Mouse (Mus musculus) C2C12 (cell line): Measurements from ENCODE around the gene Zc3h12c. TPM values are rescaled to one million over a fixed set of nuclear protein-coding genes. Genes with fewer than 3 reads are reported as not detected.

Experiments
- H3K27me3 ChIP-seq: one replicate; pipeline ENCODE4 v1.6.1; 2011; ENCODE audit not compliant: control insufficient read depth, insufficient read depth, insufficient read length
- H3K36me3 ChIP-seq: one replicate; pipeline ENCODE4 v1.6.1; 2011; ENCODE audit not compliant: control insufficient read depth, insufficient read depth
- H3K4me3 ChIP-seq: one replicate; pipeline ENCODE4 v1.5.1; 2011; ENCODE audit warnings: mild to moderate bottlenecking, control low read depth; ENCODE audit not compliant: poor library complexity, insufficient read depth, severe bottlenecking
- H3K79me2 ChIP-seq: one replicate; pipeline ENCODE4 v1.6.1; 2011; ENCODE audit not compliant: control insufficient read depth, insufficient read depth
- H3K79me3 ChIP-seq: one replicate; pipeline ENCODE4 v1.6.1; 2011; ENCODE audit warnings: low read depth, control low read depth
- H3ac ChIP-seq: one replicate; pipeline ENCODE3; 2011; ENCODE audit warnings: low read depth; ENCODE audit not compliant: control insufficient read depth, insufficient read length
- CEBPB ChIP-seq: IDR thresholded peaks from one replicate; pipeline ENCODE4 v1.6.1; 2011; ENCODE audit warnings: low read depth, mild to moderate bottlenecking, control low read depth, moderate library complexity
- CTCF ChIP-seq: IDR thresholded peaks from one replicate; pipeline ENCODE4 v1.5.1; 2011; ENCODE audit not compliant: control insufficient read depth, insufficient read depth, insufficient read length
- FOSL1 ChIP-seq: IDR thresholded peaks from one replicate; pipeline ENCODE4 v1.8.0; 2011; ENCODE audit warnings: mild to moderate bottlenecking, low read length; ENCODE audit not compliant: poor library complexity, insufficient read depth, severe bottlenecking
- MAX ChIP-seq: IDR thresholded peaks from one replicate; pipeline ENCODE4 v1.6.1; 2011; ENCODE audit warnings: mild to moderate bottlenecking, control low read depth
- MYOD1 ChIP-seq: IDR thresholded peaks from one replicate; pipeline ENCODE4 v1.6.1; 2011; ENCODE audit warnings: low read depth; ENCODE audit not compliant: control insufficient read depth, insufficient read length
- MYOG ChIP-seq: IDR thresholded peaks from one replicate; pipeline ENCODE4 v1.6.1; 2011; ENCODE audit not compliant: control insufficient read depth, insufficient read length; ENCODE audit errors: extremely low read depth
- USF1 ChIP-seq: IDR thresholded peaks from one replicate; pipeline ENCODE4 v1.6.1; 2011; ENCODE audit warnings: low read depth, mild to moderate bottlenecking, control low read depth, moderate library complexity
- polyA plus RNA-seq: library from polyadenylated mRNA; unstranded; fragments of >200 nt; fragmentation: generic; extraction: Trizol; gene quantifications from one replicate; pipeline ENCODE4 v1.2.1, GENCODE M21; 2012; ENCODE audit warnings: missing spikeins

The Zc3h12c gene
- polyA plus RNA-seq, 1 experiment = 1.2 TPM

DNA sequence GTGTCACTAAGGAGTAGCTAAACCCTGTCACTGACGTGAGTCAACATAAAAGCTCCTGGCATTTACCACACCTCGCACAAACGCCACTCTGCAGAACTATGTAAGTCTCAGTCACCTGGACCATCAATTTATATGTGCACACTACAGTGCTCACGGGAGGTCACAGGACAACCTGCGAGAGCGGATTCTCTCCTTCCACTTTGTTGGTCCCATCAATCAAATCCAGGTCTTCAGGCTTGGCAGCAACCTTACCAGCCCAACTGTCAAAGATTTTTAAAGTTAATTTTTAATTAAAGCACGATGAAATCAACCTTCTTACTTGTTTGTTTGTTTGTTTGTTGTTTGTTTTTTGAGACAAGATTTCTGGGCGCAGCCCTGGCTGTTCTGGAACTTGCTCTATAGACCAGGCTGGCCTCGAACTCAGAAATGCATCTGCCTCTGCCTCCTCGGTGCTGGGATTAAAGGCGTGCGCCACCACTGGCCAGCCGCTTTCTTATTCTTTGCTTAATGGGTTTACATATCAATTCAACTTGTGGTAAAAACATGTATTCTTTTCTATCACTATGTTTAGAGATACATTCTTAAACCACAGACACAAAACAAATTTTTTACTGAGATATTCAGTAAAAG is 3.2 kb downstream of the Zc3h12c start:
- Histone ChIP-seq H3ac (no peak overlapping the region), H3K79me2 (peaks cover 78% of the 10 kb centered on the region), H3K27me3 (no peaks in the 10 kb centered on the region), H3K4me3 (no peak overlapping the region), H3K79me3 (peaks cover 50% of the 10 kb centered on the region), H3K36me3 (no peaks in the 10 kb centered on the region)
- TF ChIP-seq CEBPB = no peak
- TF ChIP-seq MYOG = no peak
- TF ChIP-seq MAX = no peak
- TF ChIP-seq FOSL1 = no peak
- TF ChIP-seq USF1 = no peak
- no peak for TF ChIP-seq CTCF
- no peak for TF ChIP-seq MYOD1

DNA sequence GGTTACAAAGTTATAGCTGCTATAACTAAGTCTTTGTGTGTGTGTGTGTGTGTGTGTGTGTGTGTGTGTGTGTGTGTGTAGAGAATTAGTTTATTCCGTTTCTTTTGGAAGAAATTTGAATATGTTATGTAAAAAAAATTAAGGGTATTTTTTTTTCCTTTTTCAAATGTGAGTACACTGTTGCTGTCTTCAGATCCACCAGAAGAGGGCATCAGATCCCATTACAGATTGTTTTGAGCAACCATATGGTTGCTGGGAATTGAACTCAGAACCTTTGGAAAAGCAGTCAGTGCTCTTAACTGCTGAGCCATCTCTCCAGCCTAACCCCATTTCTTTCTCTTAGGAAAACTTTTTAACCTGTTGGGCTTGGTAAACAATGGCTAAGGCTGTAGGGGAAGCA is 7.9 kb downstream of the Zc3h12c start:
- TF ChIP-seq FOSL1 = no peak
- TF ChIP-seq CEBPB = no peak
- no peak for TF ChIP-seq MYOG
- TF ChIP-seq CTCF = no peak
- no peak for TF ChIP-seq MYOD1
- TF ChIP-seq USF1 = no peak
- no peak for TF ChIP-seq MAX
- H3K4me3 ChIP-seq = no peak overlapping the region

DNA sequence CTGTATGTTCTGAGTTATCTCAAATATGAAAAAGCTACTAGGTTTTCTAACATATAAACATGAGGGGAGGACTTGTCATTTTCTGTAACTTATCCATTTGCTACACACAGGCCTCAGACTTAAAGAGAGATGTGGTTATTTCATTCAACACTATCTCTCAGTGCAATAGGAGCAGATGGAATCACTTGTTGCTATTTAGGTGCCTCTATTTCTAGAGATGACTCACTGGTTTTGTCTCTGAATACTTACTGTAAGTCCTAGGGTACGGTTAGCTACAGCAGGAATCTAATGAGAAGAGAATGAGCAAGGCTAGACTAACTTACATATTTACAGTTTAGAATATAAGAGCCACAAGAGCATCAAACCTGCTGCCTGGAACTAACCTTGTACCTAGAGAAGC is 9.8 kb downstream of the Zc3h12c start:
- peaks cover 75% of the 10 kb centered on the region for H3K79me2 ChIP-seq
- H3K79me3 ChIP-seq = peaks cover 45% of the 10 kb centered on the region

More for the DNA sequence above, 7.9 kb downstream of the Zc3h12c start:
- H3K79me2 ChIP-seq = peaks cover 75% of the 10 kb centered on the region
- H3K36me3 ChIP-seq = no peaks in the 10 kb centered on the region
- H3ac ChIP-seq = no peak overlapping the region
- no peaks in the 10 kb centered on the region for H3K27me3 ChIP-seq
- H3K79me3 ChIP-seq = peaks cover 46% of the 10 kb centered on the region

DNA sequence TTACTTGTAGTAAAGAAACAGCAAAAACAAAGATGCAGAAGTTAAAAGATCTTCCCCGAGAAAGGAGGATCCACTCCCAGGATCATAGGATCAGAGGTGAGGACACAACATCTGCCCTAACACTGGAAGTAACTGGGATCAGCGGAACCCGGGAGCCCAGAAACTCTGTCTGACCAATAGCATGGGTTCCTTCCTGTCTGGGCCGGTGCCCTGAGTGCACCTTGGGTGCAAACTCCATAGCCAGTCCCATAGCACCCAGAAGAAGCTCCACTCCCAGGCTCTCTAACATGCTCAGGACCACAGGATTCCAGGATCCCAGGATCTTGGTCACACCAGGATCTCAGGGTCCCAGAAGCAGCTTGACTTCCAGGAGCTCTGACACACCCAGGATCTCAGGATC is 13.0 kb downstream of the Zc3h12c start:
- H3K79me3 ChIP-seq = peaks cover 35% of the 10 kb centered on the region
- no peak overlapping the region for H3K4me3 ChIP-seq
- TF ChIP-seq CEBPB (no peak), MAX (no peak)
- H3K79me2 ChIP-seq = peaks cover 74% of the 10 kb centered on the region
- no peaks in the 10 kb centered on the region for H3K27me3 ChIP-seq
- no peak overlapping the region for H3ac ChIP-seq
- no peaks in the 10 kb centered on the region for H3K36me3 ChIP-seq

More for the DNA sequence above, 9.8 kb downstream of the Zc3h12c start:
- H3K4me3 ChIP-seq = no peak overlapping the region
- H3ac ChIP-seq = no peak overlapping the region
- no peaks in the 10 kb centered on the region for H3K27me3 ChIP-seq
- TF ChIP-seq CTCF = no peak
- TF ChIP-seq MYOD1 = no peak
- no peak for TF ChIP-seq FOSL1
- TF ChIP-seq MAX = no peak
- H3K36me3 ChIP-seq = no peaks in the 10 kb centered on the region

DNA sequence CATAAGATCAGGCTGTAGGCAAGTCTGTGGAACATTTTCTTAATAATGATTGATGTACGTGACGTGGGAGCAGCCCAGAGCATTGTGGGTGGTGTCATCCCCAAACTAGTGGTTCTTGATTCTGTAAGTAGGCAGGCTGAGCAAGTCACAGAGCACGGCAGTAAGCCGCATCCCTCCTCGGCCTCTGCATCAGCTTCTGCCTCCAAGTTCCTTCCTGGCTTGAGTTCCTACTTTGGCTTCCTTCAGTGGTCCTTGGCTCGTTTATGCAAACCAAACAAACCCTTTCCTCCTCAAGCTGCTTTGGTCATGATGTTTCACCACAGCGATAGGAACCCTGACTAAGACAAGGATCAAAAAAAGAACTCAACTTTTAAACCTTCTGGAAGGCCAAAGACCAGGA is 14.1 kb downstream of the Zc3h12c start:
- Histone ChIP-seq H3K27me3 (no peaks in the 10 kb centered on the region), H3K4me3 (no peak overlapping the region), H3K79me3 (peaks cover 30% of the 10 kb centered on the region), H3K36me3 (no peaks in the 10 kb centered on the region), H3ac (no peak overlapping the region), H3K79me2 (peaks cover 68% of the 10 kb centered on the region)
- TF ChIP-seq CTCF (no peak), MAX (no peak), CEBPB (no peak), MYOD1 (no peak), FOSL1 (no peak), USF1 (no peak), MYOG (no peak)

DNA sequence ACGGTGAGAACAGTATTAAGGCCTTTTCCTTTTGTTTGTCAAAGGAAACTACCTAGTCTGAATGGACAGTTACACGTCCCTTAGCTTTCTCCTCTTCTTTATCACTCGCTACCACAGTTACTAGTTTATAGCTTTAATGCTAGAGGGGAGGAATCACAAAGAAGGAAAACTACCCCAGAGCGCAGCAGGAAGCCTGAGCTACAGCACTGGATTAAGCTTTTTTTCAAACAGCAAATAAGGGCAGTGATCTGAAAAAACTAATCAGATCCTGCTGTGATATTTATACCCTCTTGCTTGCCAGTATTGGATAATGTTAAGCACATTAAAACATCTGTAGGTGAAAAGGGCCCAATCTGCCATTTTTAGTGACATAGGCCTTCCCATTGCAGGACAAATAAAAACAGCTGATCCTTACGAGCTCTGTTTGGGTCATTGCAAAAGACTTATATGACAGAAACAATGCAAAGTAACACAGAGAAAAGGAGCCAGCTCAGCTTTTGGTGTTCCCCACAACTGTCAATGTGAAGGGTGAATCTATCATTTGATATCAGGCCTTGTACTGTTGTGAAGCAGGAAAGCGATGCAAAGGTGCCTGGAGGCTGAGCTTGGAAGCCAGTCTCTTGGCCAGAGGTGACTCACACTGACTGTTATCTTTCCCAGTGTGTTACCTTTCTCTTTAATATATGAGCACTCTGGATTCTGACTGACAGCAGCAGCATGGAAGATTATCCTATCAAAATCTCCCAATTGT is 16.1 kb downstream of the Zc3h12c start:
- Histone ChIP-seq H3K36me3 (no peaks in the 10 kb centered on the region), H3K79me2 (peaks cover 61% of the 10 kb centered on the region), H3ac (no peak overlapping the region), H3K79me3 (peaks cover 25% of the 10 kb centered on the region), H3K27me3 (no peaks in the 10 kb centered on the region), H3K4me3 (no peak overlapping the region)
- no peak for TF ChIP-seq CTCF
- no peak for TF ChIP-seq FOSL1
- no peak for TF ChIP-seq MYOD1
- no peak for TF ChIP-seq USF1
- no peak for TF ChIP-seq MYOG
- TF ChIP-seq CEBPB = no peak
- TF ChIP-seq MAX = no peak
